Mouse (Mus musculus): ENCODE measurements around the gene Eloa. TPM values are rescaled to one million over a fixed set of nuclear protein-coding genes. Genes with fewer than 3 reads are reported as not detected.
A peak's percentile ranks its signal among the peaks of the same experiment; 100 is the strongest.

The Eloa gene
- total RNA-seq, 1 experiment, result 21.4 TPM

- H3K36me3 ChIP-seq (ENCODE audit: control insufficient read depth, insufficient read depth, low read length, poor library complexity, severe bottlenecking), result peaks cover 38% of the 10 kb centered on the region
- DNase-seq (ENCODE audit: low read depth, low spot score), result no peak
- no peak overlapping the region for H3K9ac ChIP-seq (ENCODE audit: insufficient read depth, low read depth, low read length, poor library complexity, severe bottlenecking)
- no peak for TF ChIP-seq CHD2 (IDR thresholded peaks at IDR 0.05; ENCODE audit: low read depth, low read length)
- TF ChIP-seq ZC3H11A (IDR thresholded peaks at IDR 0.05; ENCODE audit: borderline replicate concordance, low read depth, low read length), result no peak
- TF ChIP-seq HCFC1 (IDR thresholded peaks at IDR 0.05; ENCODE audit: borderline replicate concordance, insufficient read depth, low read length), result no peak
- no peak for TF ChIP-seq ZNF384 (IDR thresholded peaks at IDR 0.05; ENCODE audit: low read depth, low read length)
- TF ChIP-seq MAFK (IDR thresholded peaks at IDR 0.05; ENCODE audit: insufficient read depth, low read depth, low read length), result no peak
- peak overlapping the region in 1 of 2 experiments; percentile 93; a peak in 1 of 4 replicates for H3K4me3 ChIP-seq (ENCODE audit: insufficient read depth in 1 of 2, low read depth in 1 of 2, low read length in 2 of 2, poor library complexity in 1 of 2, severe bottlenecking in 1 of 2)
- in situ Hi-C loops (cut with MboI; ENCODE audit: low sequenced_read_pairs in 2 of 2, unreplicated experiment in 2 of 2), result no loop called here
- H3K27ac ChIP-seq (ENCODE audit: insufficient read depth, low read depth, low read length, poor library complexity, severe bottlenecking), result no peak overlapping the region
- H3K9me3 ChIP-seq (ENCODE audit: control insufficient read depth, insufficient read depth, low read depth, low read length), result no peaks in the 10 kb centered on the region
- H3K4me1 ChIP-seq (ENCODE audit: control insufficient read depth in 2 of 2, insufficient read depth in 2 of 2, low read length in 2 of 2, poor library complexity in 1 of 2), result peaks cover 0 to 8% of the 10 kb centered on the region in 2 experiments; a peak in 1 of 4 replicates
Measured at GRCm38 (mm10) chr4:136053843-136054242, 32.3 kb upstream of the Eloa start.

GRCm38 (mm10) chr4:136053247-136053596 is 31.7 kb upstream of the Eloa start, which contains the start of gene Rpl11:
Gene Rpl11, minus strand, starts transcription at chr4:136053428.
- H3K4me1 ChIP-seq (ENCODE audit: control insufficient read depth in 2 of 2, insufficient read depth in 2 of 2, low read length in 2 of 2, poor library complexity in 1 of 2), result peaks cover 0 to 11% of the 10 kb centered on the region in 2 experiments; a peak in 1 of 4 replicates
- peak; percentile 93 for DNase-seq (ENCODE audit: low read depth, low spot score)

GRCm38 (mm10) chr4:136052534-136053246 is 31.1 kb upstream of the Eloa start:
- TF ChIP-seq CHD2 (IDR thresholded peaks at IDR 0.05; ENCODE audit: low read depth, low read length) (no peak), HCFC1 (IDR thresholded peaks at IDR 0.05; ENCODE audit: borderline replicate concordance, insufficient read depth, low read length) (no peak), ZC3H11A (IDR thresholded peaks at IDR 0.05; ENCODE audit: borderline replicate concordance, low read depth, low read length) (no peak)
- Histone ChIP-seq H3K36me3 (ENCODE audit: control insufficient read depth, insufficient read depth, low read length, poor library complexity, severe bottlenecking) (peaks cover 41% of the 10 kb centered on the region), H3K27ac (ENCODE audit: insufficient read depth, low read depth, low read length, poor library complexity, severe bottlenecking) (peak overlapping the region; percentile 79), H3K9me3 (ENCODE audit: control insufficient read depth, insufficient read depth, low read depth, low read length) (no peaks in the 10 kb centered on the region), H3K9ac (ENCODE audit: insufficient read depth, low read depth, low read length, poor library complexity, severe bottlenecking) (peak overlapping the region; percentile 97), H3K4me3 (ENCODE audit: insufficient read depth in 1 of 2, low read depth in 1 of 2, low read length in 2 of 2, poor library complexity in 1 of 2, severe bottlenecking in 1 of 2) (peak overlapping the region; percentile 89 to 93), H3K4me1 (ENCODE audit: control insufficient read depth in 2 of 2, insufficient read depth in 2 of 2, low read length in 2 of 2, poor library complexity in 1 of 2) (peaks cover 0 to 12% of the 10 kb centered on the region in 2 experiments; a peak in 1 of 4 replicates)
- in situ Hi-C loops (cut with MboI; ENCODE audit: low sequenced_read_pairs in 2 of 2, unreplicated experiment in 2 of 2), result no loop called here
- DNase-seq (ENCODE audit: low read depth, low spot score), result no peak

More at GRCm38 (mm10) chr4:136053247-136053596, 31.7 kb upstream of the Eloa start, which contains the start of gene Rpl11:
- in situ Hi-C loops (cut with MboI; ENCODE audit: low sequenced_read_pairs in 2 of 2, unreplicated experiment in 2 of 2), result no loop called here
- Histone ChIP-seq H3K36me3 (ENCODE audit: control insufficient read depth, insufficient read depth, low read length, poor library complexity, severe bottlenecking) (peaks cover 41% of the 10 kb centered on the region), H3K4me3 (ENCODE audit: insufficient read depth in 1 of 2, low read depth in 1 of 2, low read length in 2 of 2, poor library complexity in 1 of 2, severe bottlenecking in 1 of 2) (peak within 1 kb of the TSS; percentile 89 to 93), H3K9ac (ENCODE audit: insufficient read depth, low read depth, low read length, poor library complexity, severe bottlenecking) (peak within 1 kb of the TSS; percentile 97), H3K27ac (ENCODE audit: insufficient read depth, low read depth, low read length, poor library complexity, severe bottlenecking) (peak within 1 kb of the TSS; percentile 79), H3K9me3 (ENCODE audit: control insufficient read depth, insufficient read depth, low read depth, low read length) (no peaks in the 10 kb centered on the region)
- TF ChIP-seq ZC3H11A (IDR thresholded peaks at IDR 0.05; ENCODE audit: borderline replicate concordance, low read depth, low read length) (no peak), MAFK (IDR thresholded peaks at IDR 0.05; ENCODE audit: insufficient read depth, low read depth, low read length) (no peak), CHD2 (IDR thresholded peaks at IDR 0.05; ENCODE audit: low read depth, low read length) (no peak), HCFC1 (IDR thresholded peaks at IDR 0.05; ENCODE audit: borderline replicate concordance, insufficient read depth, low read length) (no peak), ZNF384 (IDR thresholded peaks at IDR 0.05; ENCODE audit: low read depth, low read length) (no peak)

GRCm38 (mm10) chr4:136052060-136052459 is 30.5 kb upstream of the Eloa start:
- in situ Hi-C loops (cut with MboI; ENCODE audit: low sequenced_read_pairs in 2 of 2, unreplicated experiment in 2 of 2), result no loop called here
- peaks cover 0 to 14% of the 10 kb centered on the region in 2 experiments; a peak in 1 of 4 replicates for H3K4me1 ChIP-seq (ENCODE audit: control insufficient read depth in 2 of 2, insufficient read depth in 2 of 2, low read length in 2 of 2, poor library complexity in 1 of 2)
- H3K27ac ChIP-seq (ENCODE audit: insufficient read depth, low read depth, low read length, poor library complexity, severe bottlenecking), result peak overlapping the region; percentile 79; the same call in 1 of the 2 replicates
- H3K36me3 ChIP-seq (ENCODE audit: control insufficient read depth, insufficient read depth, low read length, poor library complexity, severe bottlenecking), result peaks cover 42% of the 10 kb centered on the region
- no peaks in the 10 kb centered on the region for H3K9me3 ChIP-seq (ENCODE audit: control insufficient read depth, insufficient read depth, low read depth, low read length)
- no peak for TF ChIP-seq ZC3H11A (IDR thresholded peaks at IDR 0.05; ENCODE audit: borderline replicate concordance, low read depth, low read length)
- no peak for TF ChIP-seq MAFK (IDR thresholded peaks at IDR 0.05; ENCODE audit: insufficient read depth, low read depth, low read length)
- no peak for TF ChIP-seq HCFC1 (IDR thresholded peaks at IDR 0.05; ENCODE audit: borderline replicate concordance, insufficient read depth, low read length)
- TF ChIP-seq CHD2 (IDR thresholded peaks at IDR 0.05; ENCODE audit: low read depth, low read length), result no peak
- TF ChIP-seq ZNF384 (IDR thresholded peaks at IDR 0.05; ENCODE audit: low read depth, low read length), result no peak
- peak overlapping the region; percentile 89 to 93 for H3K4me3 ChIP-seq (ENCODE audit: insufficient read depth in 1 of 2, low read depth in 1 of 2, low read length in 2 of 2, poor library complexity in 1 of 2, severe bottlenecking in 1 of 2)
- H3K9ac ChIP-seq (ENCODE audit: insufficient read depth, low read depth, low read length, poor library complexity, severe bottlenecking), result peak overlapping the region; percentile 97
- no peak for DNase-seq (ENCODE audit: low read depth, low spot score)

Measured in ES-E14 (cell line).